Mouse (Mus musculus): ENCODE measurements around the gene Zfp652. TPM values are rescaled to one million over a fixed set of nuclear protein-coding genes. Genes with fewer than 3 reads are reported as not detected.
A peak's percentile ranks its signal among the peaks of the same experiment; 100 is the strongest.

Zfp652 gene
- polyA plus RNA-seq, 1 experiment from 2014 or later: 16.8 TPM

DNA sequence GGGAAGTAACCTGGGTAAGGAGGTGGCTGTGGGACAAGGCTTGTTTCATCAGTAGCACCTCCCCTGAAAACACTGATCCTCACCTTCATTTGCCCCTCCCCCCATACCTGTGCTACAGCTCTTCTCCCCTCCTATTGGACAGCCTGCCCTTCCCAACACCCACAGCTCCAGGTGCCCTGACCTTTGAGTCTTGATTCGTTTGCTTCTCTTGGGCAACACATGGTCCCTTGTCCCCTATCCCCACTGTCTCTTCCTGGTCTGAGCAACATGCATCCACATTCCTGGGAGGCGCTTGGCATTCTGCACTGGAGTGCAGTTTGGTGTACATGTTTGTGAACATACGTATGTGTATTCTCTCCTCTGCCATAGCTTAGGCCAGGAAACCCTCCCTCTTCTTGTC is 29.5 kb upstream of the Zfp652 start:
- H3K4me2 ChIP-seq (ENCODE audit: low read depth, low read length): no peak overlapping the region
- 81% methylated on average over 3 of the region's 3 CpGs for WGBS
- ATAC-seq: peak; percentile 49; the same call in 1 of the 2 replicates

DNA sequence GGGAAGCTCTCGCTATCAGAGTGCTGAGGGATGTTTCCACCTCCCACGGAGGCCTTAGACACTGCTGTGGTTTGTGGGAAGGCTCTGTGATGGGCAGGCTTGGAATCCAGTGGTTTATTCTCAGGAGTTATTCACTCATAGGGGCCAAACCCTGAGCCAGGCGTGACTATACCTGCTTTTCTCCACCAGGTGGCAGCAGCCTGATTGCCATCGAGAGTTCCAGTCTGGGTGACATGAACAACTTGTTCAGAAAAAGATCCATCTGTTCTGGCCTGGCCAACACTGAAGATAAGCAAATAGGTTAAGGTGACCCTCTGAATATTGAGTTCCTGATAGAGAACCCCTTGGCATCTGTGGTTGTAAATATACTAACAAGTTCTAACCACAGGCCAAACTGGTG is 26.4 kb upstream of the Zfp652 start:
- ATAC-seq: no peak
- no peak overlapping the region for H3K4me3 ChIP-seq (ENCODE audit: low read length)
- H3K27ac ChIP-seq (ENCODE audit: low read length): no peak overlapping the region
- H3K4me1 ChIP-seq (ENCODE audit: control insufficient read depth, insufficient read depth, low read length): peaks cover 14% of the 10 kb centered on the region
- 3% methylated on average over 4 of the region's 4 CpGs for WGBS
- H3K9ac ChIP-seq (ENCODE audit: low read depth, low read length): no peak overlapping the region
- no peak overlapping the region for H3K4me2 ChIP-seq (ENCODE audit: low read depth, low read length)
- H3K9me3 ChIP-seq (ENCODE audit: control insufficient read depth, low read length): no peaks in the 10 kb centered on the region
- H3K36me3 ChIP-seq (ENCODE audit: control insufficient read depth, insufficient read depth, low read length): no peaks in the 10 kb centered on the region
- no peaks in the 10 kb centered on the region for H3K27me3 ChIP-seq (replicated peaks; ENCODE audit: control insufficient read depth, insufficient read depth, low read length)

More for the DNA sequence above, 29.5 kb upstream of the Zfp652 start:
- no peaks in the 10 kb centered on the region for H3K27me3 ChIP-seq (replicated peaks; ENCODE audit: control insufficient read depth, insufficient read depth, low read length)
- peaks cover 11% of the 10 kb centered on the region; the same call in 1 of the 2 replicates for H3K36me3 ChIP-seq (ENCODE audit: control insufficient read depth, insufficient read depth, low read length)
- no peak overlapping the region for H3K4me3 ChIP-seq (ENCODE audit: low read length)
- no peaks in the 10 kb centered on the region for H3K9me3 ChIP-seq (ENCODE audit: control insufficient read depth, low read length)
- H3K27ac ChIP-seq (ENCODE audit: low read length): no peak overlapping the region; the same call in 1 of the 2 replicates
- H3K9ac ChIP-seq (ENCODE audit: low read depth, low read length): no peak overlapping the region
- 0 out of 2 replicates have a peak, but pooled peaks cover 4% of the 10 kb centered on the region for H3K4me1 ChIP-seq (ENCODE audit: control insufficient read depth, insufficient read depth, low read length)

DNA sequence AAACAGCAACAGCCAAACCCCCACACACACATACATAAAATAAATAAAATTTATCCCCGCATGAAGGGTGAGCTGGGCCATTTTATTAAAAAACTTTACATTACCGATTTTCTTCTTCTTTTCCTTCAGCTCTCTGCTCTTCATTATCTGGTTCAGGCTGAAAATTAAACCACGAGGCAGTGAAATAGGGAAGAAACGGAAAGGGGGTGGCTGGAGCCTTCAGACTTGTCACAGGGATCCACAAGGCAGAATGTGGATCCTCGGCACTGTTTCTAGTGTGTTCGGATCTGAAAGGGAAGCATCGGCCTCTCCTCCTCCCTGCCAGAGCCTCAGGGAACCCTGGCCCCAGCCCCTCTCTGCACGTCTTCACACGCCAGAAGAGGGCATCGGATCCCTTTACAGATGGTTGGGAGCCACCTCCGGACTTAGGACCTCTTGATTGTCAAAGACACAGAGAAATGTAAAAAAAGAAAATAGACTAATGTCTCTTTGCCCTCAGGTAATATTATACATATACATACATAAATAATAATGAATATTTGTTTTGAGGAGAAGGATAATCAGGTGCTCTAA is 25.3 kb upstream of the Zfp652 start:
- Histone ChIP-seq H3K36me3 (ENCODE audit: control insufficient read depth, insufficient read depth, low read length) (no peaks in the 10 kb centered on the region), H3K27ac (ENCODE audit: low read length) (no peak overlapping the region), H3K27me3 (replicated peaks; ENCODE audit: control insufficient read depth, insufficient read depth, low read length) (no peaks in the 10 kb centered on the region), H3K4me3 (ENCODE audit: low read length) (no peak overlapping the region), H3K4me1 (ENCODE audit: control insufficient read depth, insufficient read depth, low read length) (peaks cover 14% of the 10 kb centered on the region), H3K9me3 (ENCODE audit: control insufficient read depth, low read length) (no peaks in the 10 kb centered on the region), H3K4me2 (ENCODE audit: low read depth, low read length) (no peak overlapping the region), H3K9ac (ENCODE audit: low read depth, low read length) (no peak overlapping the region)
- WGBS: 47% methylated on average over 11 of the region's 11 CpGs
- no peak for ATAC-seq

DNA sequence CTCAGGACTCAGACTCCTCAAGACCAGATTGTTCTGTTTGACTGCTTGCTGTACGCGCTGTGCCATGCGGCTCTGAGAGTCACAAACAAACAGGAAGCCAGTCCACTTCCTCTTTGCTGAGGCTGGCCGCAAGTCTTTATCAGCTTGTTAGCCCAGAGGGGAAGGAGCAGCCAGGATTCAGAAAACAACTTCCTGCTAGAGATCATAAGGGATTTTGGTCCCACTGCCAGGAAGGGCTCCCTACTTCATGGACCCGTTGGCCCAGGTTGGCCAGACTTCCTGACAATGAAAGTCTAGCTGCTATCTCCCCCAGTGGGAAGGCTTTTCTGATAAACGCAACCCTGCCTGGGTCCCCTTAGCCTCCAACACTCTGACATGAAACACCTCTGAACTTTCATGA is 24.0 kb upstream of the Zfp652 start:
- H3K4me3 ChIP-seq (ENCODE audit: low read length): no peak overlapping the region
- H3K4me1 ChIP-seq (ENCODE audit: control insufficient read depth, insufficient read depth, low read length): peaks cover 10% of the 10 kb centered on the region
- H3K27ac ChIP-seq (ENCODE audit: low read length): peak overlapping the region; percentile 45
- H3K36me3 ChIP-seq (ENCODE audit: control insufficient read depth, insufficient read depth, low read length): no peaks in the 10 kb centered on the region
- no peak overlapping the region for H3K4me2 ChIP-seq (ENCODE audit: low read depth, low read length)
- peak; percentile 62 for ATAC-seq
- no peaks in the 10 kb centered on the region for H3K9me3 ChIP-seq (ENCODE audit: control insufficient read depth, low read length)
- WGBS: 52% methylated on average over 6 of the region's 6 CpGs
- peak overlapping the region; percentile 37 for H3K9ac ChIP-seq (ENCODE audit: low read depth, low read length)
- H3K27me3 ChIP-seq (replicated peaks; ENCODE audit: control insufficient read depth, insufficient read depth, low read length): no peaks in the 10 kb centered on the region

DNA sequence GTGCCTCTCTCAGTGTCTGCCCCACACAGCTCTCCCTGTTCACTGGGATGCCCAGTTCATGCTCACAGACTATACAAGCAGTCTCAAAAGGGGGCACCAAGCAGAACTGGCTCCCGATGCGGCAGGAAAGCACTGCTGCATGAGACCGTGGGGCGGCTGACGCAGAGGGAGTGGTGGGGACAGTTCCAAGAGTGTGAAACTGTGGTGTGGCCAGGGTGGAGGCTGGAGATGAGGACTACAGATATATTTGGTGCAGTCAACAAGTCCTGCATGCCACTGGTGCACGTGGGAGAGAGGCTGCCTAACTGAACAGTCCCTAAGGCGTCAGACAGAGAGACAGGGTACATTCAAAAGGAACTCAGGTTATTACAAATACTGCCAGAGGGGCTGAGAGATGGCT is 23.5 kb upstream of the Zfp652 start:
- no peak overlapping the region for H3K4me2 ChIP-seq (ENCODE audit: low read depth, low read length)
- H3K4me1 ChIP-seq (ENCODE audit: control insufficient read depth, insufficient read depth, low read length): peaks cover 10% of the 10 kb centered on the region
- H3K9ac ChIP-seq (ENCODE audit: low read depth, low read length): 0 out of 2 replicates have a peak overlapping the region, but pooled peaks have one; percentile 37
- no peaks in the 10 kb centered on the region for H3K36me3 ChIP-seq (ENCODE audit: control insufficient read depth, insufficient read depth, low read length)
- 61% methylated on average over 7 of the region's 7 CpGs for whole genome bisulfite sequencing
- no peak overlapping the region for H3K4me3 ChIP-seq (ENCODE audit: low read length)
- ATAC-seq: peak; percentile 40; the same call in 1 of the 2 replicates
- H3K27me3 ChIP-seq (replicated peaks; ENCODE audit: control insufficient read depth, insufficient read depth, low read length): no peaks in the 10 kb centered on the region
- no peaks in the 10 kb centered on the region for H3K9me3 ChIP-seq (ENCODE audit: control insufficient read depth, low read length)
- 0 out of 2 replicates have a peak overlapping the region, but pooled peaks have one; percentile 6 for H3K27ac ChIP-seq (ENCODE audit: low read length)

DNA sequence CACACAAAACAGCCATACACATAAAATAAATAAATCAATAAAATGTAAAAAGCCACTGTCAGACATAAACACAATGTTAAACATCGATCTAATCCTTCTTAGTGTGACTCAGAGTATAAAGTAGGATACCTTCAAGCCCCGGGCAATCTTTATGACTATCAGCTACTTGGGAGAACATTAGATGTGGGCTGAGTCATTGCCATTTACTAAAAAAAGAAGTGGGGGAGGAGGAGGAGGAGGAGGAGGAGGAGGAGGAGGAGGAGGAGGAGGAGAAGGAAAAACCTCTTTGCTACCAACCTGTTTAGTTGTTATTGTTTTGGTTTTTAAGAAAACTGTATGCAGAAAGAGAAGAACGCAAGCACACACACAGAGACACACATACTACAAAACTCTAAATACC is 22.9 kb upstream of the Zfp652 start:
- no peak for ATAC-seq
- Histone ChIP-seq H3K4me3 (ENCODE audit: low read length) (no peak overlapping the region), H3K36me3 (ENCODE audit: control insufficient read depth, insufficient read depth, low read length) (no peaks in the 10 kb centered on the region), H3K9ac (ENCODE audit: low read depth, low read length) (no peak overlapping the region), H3K9me3 (ENCODE audit: control insufficient read depth, low read length) (no peaks in the 10 kb centered on the region), H3K27me3 (replicated peaks; ENCODE audit: control insufficient read depth, insufficient read depth, low read length) (no peaks in the 10 kb centered on the region), H3K27ac (ENCODE audit: low read length) (no peak overlapping the region), H3K4me2 (ENCODE audit: low read depth, low read length) (no peak overlapping the region), H3K4me1 (ENCODE audit: control insufficient read depth, insufficient read depth, low read length) (peaks cover 10% of the 10 kb centered on the region)
- whole genome bisulfite sequencing: 68% methylated on average over 3 of the region's 3 CpGs

DNA sequence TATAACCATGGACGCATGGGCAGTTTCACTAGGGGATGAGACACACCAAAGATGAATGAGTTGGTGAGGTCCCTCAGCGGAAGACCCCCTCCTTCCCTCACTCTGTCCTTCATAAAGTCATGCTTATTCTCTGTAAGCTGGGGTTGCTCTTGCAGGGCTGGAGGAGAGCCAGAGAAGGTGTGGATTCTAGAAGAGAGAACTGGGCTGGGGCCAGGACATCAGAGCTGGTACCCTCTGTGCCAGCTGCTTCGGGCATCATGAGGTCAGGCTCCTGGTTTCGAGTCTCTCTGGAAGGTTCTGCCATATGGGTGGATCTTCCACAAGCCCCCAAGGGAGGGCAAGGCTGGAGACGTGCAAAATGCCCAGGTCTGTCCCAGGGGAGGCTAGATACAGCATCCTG is 13.9 kb upstream of the Zfp652 start:
- Histone ChIP-seq H3K36me3 (ENCODE audit: control insufficient read depth, insufficient read depth, low read length) (no peaks in the 10 kb centered on the region), H3K4me2 (ENCODE audit: low read depth, low read length) (no peak overlapping the region), H3K27me3 (replicated peaks; ENCODE audit: control insufficient read depth, insufficient read depth, low read length) (no peaks in the 10 kb centered on the region), H3K9ac (ENCODE audit: low read depth, low read length) (no peak overlapping the region), H3K9me3 (ENCODE audit: control insufficient read depth, low read length) (no peaks in the 10 kb centered on the region), H3K27ac (ENCODE audit: low read length) (no peak overlapping the region), H3K4me3 (ENCODE audit: low read length) (no peak overlapping the region), H3K4me1 (ENCODE audit: control insufficient read depth, insufficient read depth, low read length) (no peaks in the 10 kb centered on the region)
- 76% methylated on average over 5 of the region's 5 CpGs for WGBS
- ATAC-seq: no peak

DNA sequence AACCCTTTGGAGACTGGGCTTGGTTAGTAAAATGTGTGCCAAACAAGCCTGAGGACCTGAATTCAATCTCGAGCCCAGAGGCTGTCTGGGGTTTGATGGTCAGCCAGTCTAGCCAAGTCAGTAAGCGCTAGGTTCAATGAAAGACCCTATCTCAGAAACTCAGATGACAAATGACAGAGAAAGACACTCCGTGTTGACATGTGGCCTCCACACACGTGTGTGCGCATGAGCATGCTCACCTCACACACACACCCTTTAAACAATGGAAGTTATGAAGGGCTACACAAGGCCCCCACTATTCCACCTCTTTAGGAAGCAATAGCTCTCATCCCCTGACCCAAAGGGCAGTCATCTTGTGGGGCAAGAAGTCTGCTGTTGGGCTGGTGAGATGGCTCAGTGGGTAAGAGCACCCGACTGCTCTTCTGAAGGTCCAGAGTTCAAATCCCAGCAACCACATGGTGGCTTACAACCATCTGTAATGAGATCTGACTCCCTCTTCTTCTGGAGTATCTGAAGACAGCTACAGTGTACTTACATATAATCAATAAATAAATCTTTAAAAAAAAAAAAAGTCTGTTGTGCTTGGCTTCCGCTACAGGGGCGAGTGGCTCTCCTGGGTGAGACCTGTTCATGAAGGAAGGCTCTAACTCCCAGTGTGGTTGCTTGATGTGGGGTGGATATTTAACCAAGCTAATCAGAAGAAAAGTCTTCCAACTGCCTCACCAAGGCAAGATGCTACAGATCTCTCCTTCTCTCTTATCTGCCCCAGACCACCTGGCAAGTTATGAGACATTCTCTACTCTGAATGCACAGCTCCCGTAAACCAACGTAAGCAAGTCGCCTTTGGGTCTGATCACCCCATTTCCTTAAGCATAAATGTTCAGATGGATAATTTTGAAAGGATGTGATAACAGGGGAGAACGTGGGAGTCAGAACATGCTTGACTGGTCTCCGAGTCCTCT is 11.4 kb upstream of the Zfp652 start:
- no peaks in the 10 kb centered on the region for H3K36me3 ChIP-seq (ENCODE audit: control insufficient read depth, insufficient read depth, low read length)
- H3K9me3 ChIP-seq (ENCODE audit: control insufficient read depth, low read length): no peaks in the 10 kb centered on the region
- no peak overlapping the region for H3K27ac ChIP-seq (ENCODE audit: low read length)
- H3K9ac ChIP-seq (ENCODE audit: low read depth, low read length): no peak overlapping the region
- ATAC-seq: no peak
- H3K4me1 ChIP-seq (ENCODE audit: control insufficient read depth, insufficient read depth, low read length): no peaks in the 10 kb centered on the region
- 88% methylated on average over 13 of the region's 13 CpGs for WGBS
- H3K4me3 ChIP-seq (ENCODE audit: low read length): no peak overlapping the region
- no peaks in the 10 kb centered on the region for H3K27me3 ChIP-seq (replicated peaks; ENCODE audit: control insufficient read depth, insufficient read depth, low read length)
- no peak overlapping the region for H3K4me2 ChIP-seq (ENCODE audit: low read depth, low read length)

DNA sequence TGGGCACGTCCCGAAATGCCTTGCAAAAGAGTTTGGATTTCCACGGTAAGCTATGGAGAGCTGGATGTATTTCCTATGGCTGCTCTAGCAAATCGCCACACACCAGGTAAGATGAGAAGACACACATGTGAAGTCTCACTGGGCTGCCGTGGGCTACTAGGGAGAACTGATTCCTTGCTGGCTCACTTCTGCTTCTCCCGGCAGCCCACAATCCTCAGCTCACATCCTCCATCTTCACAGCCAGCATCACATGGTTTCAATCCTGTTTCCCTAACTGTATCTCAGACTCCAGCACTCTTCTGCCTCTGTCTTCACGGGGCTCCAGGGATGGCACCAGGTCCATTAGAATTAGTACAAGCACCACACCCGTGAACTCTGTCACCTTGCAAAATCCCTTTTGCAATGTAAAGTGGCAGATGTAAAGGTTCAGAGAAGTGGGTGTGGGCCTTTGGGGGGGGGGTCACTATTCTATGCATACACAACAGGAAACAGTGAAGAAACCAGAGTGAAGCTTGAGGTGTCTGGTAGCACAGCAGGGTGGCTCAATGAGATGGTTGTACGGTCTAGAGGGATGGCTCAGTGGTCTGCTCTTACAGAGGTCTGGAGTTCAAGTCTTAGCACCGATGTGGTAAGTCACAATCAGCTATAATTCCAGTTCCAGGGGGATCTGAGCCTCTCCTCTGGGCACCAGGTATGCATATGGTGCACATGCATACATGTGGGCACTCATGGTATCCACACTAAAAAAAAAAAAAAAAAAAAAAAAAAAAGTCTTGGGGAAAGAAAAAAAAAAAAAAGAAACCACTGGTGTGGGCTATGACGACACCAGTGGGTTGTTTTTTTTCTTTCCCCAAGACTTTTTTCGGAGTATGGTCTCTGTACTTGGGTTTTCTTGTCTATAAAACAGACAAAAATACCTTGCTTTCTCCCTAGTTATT is 8.2 kb upstream of the Zfp652 start:
- Histone ChIP-seq H3K4me1 (ENCODE audit: control insufficient read depth, insufficient read depth, low read length) (no peaks in the 10 kb centered on the region), H3K36me3 (ENCODE audit: control insufficient read depth, insufficient read depth, low read length) (no peaks in the 10 kb centered on the region), H3K4me2 (ENCODE audit: low read depth, low read length) (no peak overlapping the region), H3K9me3 (ENCODE audit: control insufficient read depth, low read length) (no peaks in the 10 kb centered on the region), H3K4me3 (ENCODE audit: low read length) (no peak overlapping the region), H3K27me3 (replicated peaks; ENCODE audit: control insufficient read depth, insufficient read depth, low read length) (no peaks in the 10 kb centered on the region), H3K27ac (ENCODE audit: low read length) (no peak overlapping the region), H3K9ac (ENCODE audit: low read depth, low read length) (no peak overlapping the region)
- WGBS: 87% methylated on average over 12 of the region's 12 CpGs
- no peak for ATAC-seq
